Mouse (Mus musculus): ENCODE results near the gene Cnpy1.

The Cnpy1 gene

GRCm38 (mm10) chr5:28245574-28245973 is at the start of gene Cnpy1:
Cnpy1 (minus strand) TSS chr5:28245806.
- in situ Hi-C loops (cut with MboI, MseI) = no loop called here

- in situ Hi-C loops (cut with MboI, MseI) = no loop called here
These were observed 48.4 kb upstream of the Cnpy1 start for GRCm38 (mm10) chr5:28293990-28294389.

GRCm38 (mm10) chr5:28292281-28292680 is 46.7 kb upstream of the Cnpy1 start:
- in situ Hi-C loops (cut with MboI, MseI) = no loop called here

- in situ Hi-C loops (cut with MboI, MseI) = no loop called here
These were observed 45.7 kb upstream of the Cnpy1 start for GRCm38 (mm10) chr5:28291118-28291850.

GRCm38 (mm10) chr5:28290630-28291029 is 45.0 kb upstream of the Cnpy1 start:
- in situ Hi-C loops (cut with MboI, MseI) = no loop called here

- in situ Hi-C loops (cut with MboI, MseI) = loop anchor here in 1 of 2 experiments (5.0 kb wide), 1 partner anchor 98 kb away; no protein-coding TSS in a partner anchor
These were observed 43.5 kb upstream of the Cnpy1 start for GRCm38 (mm10) chr5:28289111-28289510.

- in situ Hi-C loops (cut with MboI, MseI) = loop anchor here in 1 of 2 experiments (10.0 kb wide), 1 partner anchor 768 kb away; no protein-coding TSS in a partner anchor
These were observed 31.7 kb upstream of the Cnpy1 start for GRCm38 (mm10) chr5:28277279-28277678.

- in situ Hi-C loops (cut with MboI, MseI) = loop anchor here in 1 of 2 experiments (10.0 kb wide), 1 partner anchor 772 kb away; no protein-coding TSS in a partner anchor
These were observed 27.2 kb upstream of the Cnpy1 start for GRCm38 (mm10) chr5:28272836-28273235.

GRCm38 (mm10) chr5:28269469-28269991 is 23.9 kb upstream of the Cnpy1 start:
- in situ Hi-C loops (cut with MboI, MseI) = no loop called here

GRCm38 (mm10) chr5:28267576-28267975 is 22.0 kb upstream of the Cnpy1 start:
- in situ Hi-C loops (cut with MboI, MseI) = no loop called here

- in situ Hi-C loops (cut with MboI, MseI) = no loop called here
These were observed 20.0 kb upstream of the Cnpy1 start for GRCm38 (mm10) chr5:28265653-28266052.

GRCm38 (mm10) chr5:28263852-28264251 is 18.2 kb upstream of the Cnpy1 start:
- in situ Hi-C loops (cut with MboI, MseI) = no loop called here

- in situ Hi-C loops (cut with MboI, MseI) = no loop called here
These were observed 16.5 kb upstream of the Cnpy1 start for GRCm38 (mm10) chr5:28262070-28262469.

- in situ Hi-C loops (cut with MboI, MseI) = no loop called here
These were observed 14.3 kb upstream of the Cnpy1 start for GRCm38 (mm10) chr5:28259939-28260338.

GRCm38 (mm10) chr5:28259385-28259784 is 13.8 kb upstream of the Cnpy1 start:
- in situ Hi-C loops (cut with MboI, MseI) = no loop called here

- in situ Hi-C loops (cut with MboI, MseI) = no loop called here
These were observed 12.2 kb upstream of the Cnpy1 start for GRCm38 (mm10) chr5:28257816-28258215.

GRCm38 (mm10) chr5:28252999-28253398 is 7.4 kb upstream of the Cnpy1 start:
- in situ Hi-C loops (cut with MboI, MseI) = no loop called here

GRCm38 (mm10) chr5:28252260-28252659 is 6.7 kb upstream of the Cnpy1 start:
- in situ Hi-C loops (cut with MboI, MseI) = no loop called here

GRCm38 (mm10) chr5:28251211-28251764 is 5.7 kb upstream of the Cnpy1 start:
- in situ Hi-C loops (cut with MboI, MseI) = no loop called here

- in situ Hi-C loops (cut with MboI, MseI) = no loop called here
These were observed 4.9 kb upstream of the Cnpy1 start for GRCm38 (mm10) chr5:28250479-28250878.

- in situ Hi-C loops (cut with MboI, MseI) = no loop called here
These were observed 485 bp downstream of the Cnpy1 start for GRCm38 (mm10) chr5:28245121-28245520.

- in situ Hi-C loops (cut with MboI, MseI) = no loop called here
These were observed 2.0 kb downstream of the Cnpy1 start for GRCm38 (mm10) chr5:28243501-28244177.
